14 mouse cellular contexts compared by ENCODE assay signal in genomic region chr1:162017975-162018600, GRCm38 (mm10). TPM values are rescaled to one million over a fixed set of nuclear protein-coding genes. Genes with fewer than 3 reads are reported as not detected.
DNase-seq lines count a peak whose midpoint lies in the region; ATAC-seq and TF ChIP-seq lines count a peak whose summit lies in the region.
"Had no signal": no experiment of that assay in that cellular context is flagged by ENCODE, and none has a peak within 500 bp of the region (broad histone marks: within the 10 kb centered on the region; RNA-seq: fewer than 3 reads in every experiment).

No protein-coding gene starts in this region.

- no peak for DNase-seq in heart, adult 8-10 months (ENCODE audit: low spot score)
- no peak for DNase-seq in lung, postnatal 25 days (ENCODE audit: low spot score)
- no peak for DNase-seq in liver, postnatal 0 days
- no peak for DNase-seq in right cerebral cortex, adult 2 months (ENCODE audit: low spot score in 2 of 2)
- no peak for DNase-seq in layer of hippocampus, adult 2 months (ENCODE audit: low spot score in 2 of 2)
- DNase-seq: cerebellum, adult 8-10 months; gastrocnemius, postnatal 10 days; kidney, postnatal 36 days; left cerebral cortex, postnatal 4 days; thymus, adult 2 months had no signal

- no peak for ATAC-seq in heart, embryonic 13.5 days (ENCODE audit: extremely low read depth, insufficient number of reproducible peaks, low FRiP score, low TSS enrichment)
- ATAC-seq in lung, embryonic 16.5 days (ENCODE audit: low read depth): no peak
- peak; percentile 4; the same call in 1 of the 2 replicates for ATAC-seq in granulocyte monocyte progenitor cell, adult 5-6 weeks (replicated peaks; ENCODE audit: poor library complexity, severe bottlenecking)
- no peak for ATAC-seq in liver, postnatal 0 days

- TF ChIP-seq EP300 in liver, postnatal 0 days (IDR thresholded peaks at IDR 0.05; ENCODE audit: low read depth): no peak

- H3K27me3 ChIP-seq in heart, embryonic 13.5 days (replicated peaks): no peaks in the 10 kb centered on the region
- H3K27me3 ChIP-seq in lung, embryonic 16.5 days (ENCODE audit: control insufficient read depth, insufficient read depth, low read depth, low read length): no peaks in the 10 kb centered on the region
- no peaks in the 10 kb centered on the region for H3K27me3 ChIP-seq in liver, postnatal 0 days (ENCODE audit: insufficient read depth, low read length)

- peak overlapping the region; percentile 84 for H3K27ac ChIP-seq in heart, embryonic 13.5 days (replicated peaks)
- peak overlapping the region; percentile 90 for H3K27ac ChIP-seq in lung, embryonic 16.5 days (ENCODE audit: low read length)
- H3K27ac ChIP-seq in liver, postnatal 0 days (ENCODE audit: low read depth): no peak overlapping the region
- H3K27ac ChIP-seq in layer of hippocampus, adult 2 months: no peak overlapping the region

- H3K9ac ChIP-seq in heart, embryonic 13.5 days: 0 out of 2 replicates have a peak overlapping the region, but pooled peaks have one; percentile 19
- no peak overlapping the region for H3K9ac ChIP-seq in lung, embryonic 16.5 days (ENCODE audit: low read length)
- no peak overlapping the region for H3K9ac ChIP-seq in liver, postnatal 0 days (replicated peaks)

- peaks cover 73% of the 10 kb centered on the region for H3K4me1 ChIP-seq in heart, embryonic 13.5 days
- H3K4me1 ChIP-seq in lung, embryonic 16.5 days (replicated peaks; ENCODE audit: control insufficient read depth, insufficient read depth, low read length): peaks cover 47% of the 10 kb centered on the region
- H3K4me1 ChIP-seq in liver, postnatal 0 days (ENCODE audit: insufficient read depth): peaks cover 2% of the 10 kb centered on the region; the same call in 1 of the 2 replicates

- peak overlapping the region; percentile 4; the same call in 1 of the 2 replicates for H3K4me2 ChIP-seq in heart, embryonic 13.5 days
- H3K4me2 ChIP-seq in lung, embryonic 16.5 days (ENCODE audit: low read depth, low read length): peak overlapping the region; percentile 32
- H3K4me2 ChIP-seq in liver, postnatal 0 days (ENCODE audit: low read depth, low read length): 0 out of 2 replicates have a peak overlapping the region, but pooled peaks have one; percentile 1
- H3K4me2 ChIP-seq: midbrain, embryonic 11.5 days had no signal

- no peaks in the 10 kb centered on the region for H3K36me3 ChIP-seq in heart, embryonic 13.5 days
- H3K36me3 ChIP-seq in lung, embryonic 16.5 days (ENCODE audit: control insufficient read depth, insufficient read depth, low read length): no peaks in the 10 kb centered on the region
- no peaks in the 10 kb centered on the region for H3K36me3 ChIP-seq in liver, postnatal 0 days (replicated peaks; ENCODE audit: insufficient read depth, low read length)

- WGBS in heart, embryonic 13.5 days: 51% methylated on average over 13 of the region's 13 CpGs
- 19% methylated on average over 13 of the region's 13 CpGs for WGBS in lung, embryonic 16.5 days
- WGBS in liver, postnatal 0 days (ENCODE audit: insufficient replicate concordance): 29% methylated on average over 13 of the region's 13 CpGs

- H3K9me3 ChIP-seq in heart, embryonic 13.5 days: no peaks in the 10 kb centered on the region
- no peaks in the 10 kb centered on the region for H3K9me3 ChIP-seq in lung, embryonic 16.5 days (ENCODE audit: control insufficient read depth, low read length)
- no peaks in the 10 kb centered on the region for H3K9me3 ChIP-seq in liver, postnatal 0 days (ENCODE audit: low read length)

- no peak for TF ChIP-seq CTCF in liver, postnatal 0 days (IDR thresholded peaks at IDR 0.05; ENCODE audit: low read depth)
- no peak for TF ChIP-seq CTCF in layer of hippocampus, adult 2 months (conservative IDR thresholded peaks at IDR 0.05)

- no peak overlapping the region for H3K4me3 ChIP-seq in heart, embryonic 13.5 days
- H3K4me3 ChIP-seq in lung, embryonic 16.5 days (ENCODE audit: low read length): no peak overlapping the region
- no peak overlapping the region for H3K4me3 ChIP-seq in liver, postnatal 0 days (ENCODE audit: low read depth, low read length)
- no peak overlapping the region for H3K4me3 ChIP-seq in layer of hippocampus, adult 2 months

RNA-seq across cellular contexts. Expression of gene 4930558K02Rik, which starts 38.7 kb away (rescaled TPM):
- polyA plus RNA-seq in heart, embryonic 13.5 days (2015; fragmentation: Nextera tagmentation; extraction: Ambion mirVana): not detected in 2 replicates
- not detected for total RNA-seq in heart, adult 8-10 months (2022)
- polyA plus RNA-seq in lung, embryonic 16.5 days (2015; fragmentation: Nextera tagmentation; extraction: Ambion mirVana): not detected in 2 replicates
- not detected in 2 replicates for total RNA-seq in granulocyte monocyte progenitor cell, adult 5-6 weeks (2014; fragmentation: Nextera tagmentation)
- not detected in 2 replicates for total RNA-seq in granulocyte monocyte progenitor cell, adult 5-6 weeks (2017)
- polyA plus RNA-seq in liver, postnatal 0 days (2015; fragmentation: Nextera tagmentation; extraction: Ambion mirVana): not detected in 2 replicates
- total RNA-seq in layer of hippocampus, adult 2 months (2021): not detected
- total RNA-seq: gastrocnemius, postnatal 10 days; left cerebral cortex, postnatal 4 days had no signal
- polyA plus RNA-seq: midbrain, embryonic 11.5 days; thymus, adult 2 months had no signal

RNA-seq across cellular contexts. Expression of gene Pigc, which starts 49.1 kb away (rescaled TPM):
- polyA plus RNA-seq in heart, embryonic 13.5 days (2015; fragmentation: Nextera tagmentation; extraction: Ambion mirVana): 24.0 and 25.0 TPM in 2 replicates
- 10 to 100 TPM in 3 of 4 experiments, 1 to 10 TPM in 1; 10.0 to 11.2 (median 10.5) TPM for total RNA-seq in heart, adult 8-10 months (2022)
- 35.7 and 38.0 TPM in 2 replicates for polyA plus RNA-seq in lung, embryonic 16.5 days (2015; fragmentation: Nextera tagmentation; extraction: Ambion mirVana)
- total RNA-seq in granulocyte monocyte progenitor cell, adult 5-6 weeks (2014; fragmentation: Nextera tagmentation): 17.2 and 17.9 TPM in 2 replicates
- 19.0 and 23.6 TPM in 2 replicates for total RNA-seq in granulocyte monocyte progenitor cell, adult 5-6 weeks (2017)
- polyA plus RNA-seq in liver, postnatal 0 days (2015; fragmentation: Nextera tagmentation; extraction: Ambion mirVana): 17.7 and 20.7 TPM in 2 replicates
- total RNA-seq in layer of hippocampus, adult 2 months (2021): 10 to 100 TPM; 13.3 to 14.5 TPM

Comparison
In these comparisons a context has a peak if more than half of its experiments do, and no peak if none do; other contexts are left out.
1. H3K27ac ChIP-seq: peak in heart, embryonic 13.5 days (single experiment) and lung, embryonic 16.5 days (single experiment); none in liver, postnatal 0 days (single experiment) and layer of hippocampus, adult 2 months (single experiment).
2. Peak in every context shown above with its lines, with median percentiles within 50 percentile points of each other: H3K4me2 ChIP-seq.